Mouse (Mus musculus) E14TG2a.4 (cell line): ENCODE data around the gene Cadm1.

ENCODE experiments used
- H3K27me3 ChIP-seq: 2 replicates; pipeline ENCODE4 v1.6.1; 2014; ENCODE audit warnings: low read length, control low read depth; ENCODE audit not compliant: insufficient read depth
- H3K36me3 ChIP-seq: 2 replicates; pipeline ENCODE4 v1.6.1; 2014; ENCODE audit warnings: low read length, control low read depth; ENCODE audit not compliant: insufficient read depth
- H3K4me1 ChIP-seq: replicated peaks from 2 replicates; pipeline ENCODE4 v1.6.1; 2014; ENCODE audit warnings: low read depth, low read length, control low read depth
- H3K4me3 ChIP-seq: replicated peaks from 2 replicates; pipeline ENCODE4 v1.5.1; 2014; ENCODE audit warnings: mild to moderate bottlenecking, low read length
- H3K9me3 ChIP-seq: 2 replicates; pipeline ENCODE4 v1.6.1; 2014; ENCODE audit warnings: low read length, control low read depth
- CTCF ChIP-seq: conservative IDR thresholded peaks from 2 replicates; pipeline ENCODE4 v1.5.1; 2014; ENCODE audit warnings: low read length
- NANOG ChIP-seq: IDR thresholded peaks from 2 replicates; pipeline ENCODE4 v1.6.1; 2014; ENCODE audit warnings: borderline replicate concordance, low read length, mixed read lengths
- POU5F1 ChIP-seq: IDR thresholded peaks from 2 replicates; pipeline ENCODE4 v1.6.1; 2014; ENCODE audit warnings: low read length, borderline replicate concordance

The Cadm1 gene

GRCm38 (mm10) chr9:47734905-47735304 is 204.9 kb downstream of the Cadm1 start:
- peaks cover 31% of the 10 kb centered on the region for H3K4me1 ChIP-seq
- 0 out of 2 replicates have a peak, but pooled peaks cover 4% of the 10 kb centered on the region for H3K36me3 ChIP-seq
- H3K9me3 ChIP-seq, result peaks cover 10% of the 10 kb centered on the region; the same call in 1 of the 2 replicates
- no peaks in the 10 kb centered on the region for H3K27me3 ChIP-seq
- TF ChIP-seq NANOG (no peak), CTCF (no peak), POU5F1 (no peak)
- no peak overlapping the region for H3K4me3 ChIP-seq

- H3K27me3 ChIP-seq, result no peaks in the 10 kb centered on the region
- H3K4me3 ChIP-seq, result no peak overlapping the region
- no peaks in the 10 kb centered on the region for H3K9me3 ChIP-seq
- TF ChIP-seq CTCF, result no peak
- TF ChIP-seq POU5F1, result no peak
- no peak for TF ChIP-seq NANOG
- H3K36me3 ChIP-seq, result no peaks in the 10 kb centered on the region
- H3K4me1 ChIP-seq, result peaks cover 45% of the 10 kb centered on the region
Observed at GRCm38 (mm10) chr9:47738799-47739198, 208.8 kb downstream of the Cadm1 start.

GRCm38 (mm10) chr9:47739276-47739675 is 209.3 kb downstream of the Cadm1 start:
- TF ChIP-seq POU5F1 (no peak), CTCF (no peak), NANOG (no peak)
- H3K4me1 ChIP-seq, result peaks cover 41% of the 10 kb centered on the region
- no peak overlapping the region for H3K4me3 ChIP-seq
- H3K36me3 ChIP-seq, result no peaks in the 10 kb centered on the region
- H3K27me3 ChIP-seq, result no peaks in the 10 kb centered on the region
- no peaks in the 10 kb centered on the region for H3K9me3 ChIP-seq

- Histone ChIP-seq H3K4me3 (no peak overlapping the region), H3K27me3 (no peaks in the 10 kb centered on the region), H3K36me3 (no peaks in the 10 kb centered on the region), H3K4me1 (peaks cover 39% of the 10 kb centered on the region), H3K9me3 (no peaks in the 10 kb centered on the region)
- TF ChIP-seq CTCF, result no peak
- no peak for TF ChIP-seq POU5F1
- no peak for TF ChIP-seq NANOG
Observed at GRCm38 (mm10) chr9:47741751-47742150, 211.8 kb downstream of the Cadm1 start.

- Histone ChIP-seq H3K9me3 (no peaks in the 10 kb centered on the region), H3K4me1 (peaks cover 18% of the 10 kb centered on the region), H3K4me3 (no peak overlapping the region), H3K27me3 (no peaks in the 10 kb centered on the region), H3K36me3 (no peaks in the 10 kb centered on the region)
- TF ChIP-seq CTCF (no peak), POU5F1 (no peak)
Observed at GRCm38 (mm10) chr9:47744916-47745315, 214.9 kb downstream of the Cadm1 start.

- no peaks in the 10 kb centered on the region for H3K36me3 ChIP-seq
- H3K4me1 ChIP-seq, result peaks cover 18% of the 10 kb centered on the region
- TF ChIP-seq CTCF (no peak), NANOG (peak; percentile 15; the same call in 1 of the 2 replicates)
- H3K27me3 ChIP-seq, result no peaks in the 10 kb centered on the region
- H3K9me3 ChIP-seq, result no peaks in the 10 kb centered on the region
- no peak overlapping the region for H3K4me3 ChIP-seq
Observed at GRCm38 (mm10) chr9:47745716-47746115, 215.7 kb downstream of the Cadm1 start.

- no peak for TF ChIP-seq CTCF
- TF ChIP-seq POU5F1, result no peak
- no peak for TF ChIP-seq NANOG
- H3K4me1 ChIP-seq, result peaks cover 26% of the 10 kb centered on the region
- no peak overlapping the region for H3K4me3 ChIP-seq
- no peaks in the 10 kb centered on the region for H3K36me3 ChIP-seq
- no peaks in the 10 kb centered on the region for H3K9me3 ChIP-seq
- no peaks in the 10 kb centered on the region for H3K27me3 ChIP-seq
Observed at GRCm38 (mm10) chr9:47749160-47749559, 219.2 kb downstream of the Cadm1 start.

GRCm38 (mm10) chr9:47752516-47752915 is 222.5 kb downstream of the Cadm1 start:
- Histone ChIP-seq H3K4me3 (no peak overlapping the region), H3K27me3 (no peaks in the 10 kb centered on the region), H3K9me3 (no peaks in the 10 kb centered on the region), H3K4me1 (peaks cover 41% of the 10 kb centered on the region), H3K36me3 (no peaks in the 10 kb centered on the region)
- TF ChIP-seq NANOG, result no peak
- no peak for TF ChIP-seq POU5F1
- TF ChIP-seq CTCF, result no peak

- Histone ChIP-seq H3K27me3 (no peaks in the 10 kb centered on the region), H3K9me3 (no peaks in the 10 kb centered on the region), H3K36me3 (no peaks in the 10 kb centered on the region), H3K4me1 (peaks cover 41% of the 10 kb centered on the region), H3K4me3 (no peak overlapping the region)
- no peak for TF ChIP-seq NANOG
- no peak for TF ChIP-seq POU5F1
- TF ChIP-seq CTCF, result no peak
Observed at GRCm38 (mm10) chr9:47753127-47753526, 223.2 kb downstream of the Cadm1 start.

GRCm38 (mm10) chr9:47755119-47755518 is 225.1 kb downstream of the Cadm1 start:
- TF ChIP-seq POU5F1, result no peak
- TF ChIP-seq CTCF, result no peak
- TF ChIP-seq NANOG, result no peak
- Histone ChIP-seq H3K27me3 (no peaks in the 10 kb centered on the region), H3K9me3 (no peaks in the 10 kb centered on the region), H3K4me1 (peaks cover 35% of the 10 kb centered on the region), H3K36me3 (no peaks in the 10 kb centered on the region), H3K4me3 (no peak overlapping the region)
